Mouse (Mus musculus) hindbrain, embryonic 10.5 days (tissue): ENCODE results near the gene Igsf11. TPM values are rescaled to one million over a fixed set of nuclear protein-coding genes. Genes with fewer than 3 reads are reported as not detected.
A peak's percentile ranks its signal among the peaks of the same experiment; 100 is the strongest.
"Not testable (repeated sequence)": the region's sequence is repeated elsewhere in the genome, so short reads cannot be mapped to it uniquely, and the experiment has no call there.

Source experiments
- DNase-seq: peaks from one replicate; pipeline ENCODE4 v3.0.0-alpha.2; 2017; ENCODE audit warnings: low spot score
- H3K27ac ChIP-seq: fragments of 300-500 bp; sonication (generic); 2 replicates; pipeline ENCODE4 v1.5.1; 2016; ENCODE audit warnings: mild to moderate bottlenecking, moderate library complexity
- H3K27me3 ChIP-seq: fragments of 300-500 bp; sonication (generic); 2 replicates; pipeline ENCODE4 v1.6.1; 2016; ENCODE audit warnings: mild to moderate bottlenecking; ENCODE audit not compliant: poor library complexity, insufficient read depth, severe bottlenecking
- H3K36me3 ChIP-seq: fragments of 300-500 bp; sonication (generic); 2 replicates; pipeline ENCODE4 v1.6.1; 2016; ENCODE audit warnings: mild to moderate bottlenecking, moderate library complexity
- H3K4me1 ChIP-seq: fragments of 300-500 bp; sonication (generic); replicated peaks from 2 replicates; pipeline ENCODE4 v1.6.1; 2016; ENCODE audit warnings: mild to moderate bottlenecking
- H3K4me3 ChIP-seq: fragments of 300-500 bp; sonication (generic); 2 replicates; pipeline ENCODE4 v1.5.1; 2016; ENCODE audit warnings: mild to moderate bottlenecking, moderate library complexity
- H3K9me3 ChIP-seq: fragments of 300-500 bp; sonication (generic); 2 replicates; pipeline ENCODE4 v1.6.1; 2016; ENCODE audit warnings: mild to moderate bottlenecking, moderate library complexity
- WGBS: fragments of 180-500 bp; shearing (Covaris S2); methylation state at CpG from one replicate; pipeline ENCODE4 v1.1.7; 2016; 5-methylcytosine and 5-hydroxymethylcytosine counted together
- polyA plus RNA-seq: library from polyadenylated mRNA; unstranded; fragments of >200 nt; fragmentation: Nextera tagmentation; extraction: Ambion mirVana; gene quantifications from 2 replicates; pipeline ENCODE4 v1.2.1, GENCODE M21; 2016

Igsf11 gene
- polyA plus RNA-seq, 1 experiment from 2014 or later: 3.3 TPM

DNA sequence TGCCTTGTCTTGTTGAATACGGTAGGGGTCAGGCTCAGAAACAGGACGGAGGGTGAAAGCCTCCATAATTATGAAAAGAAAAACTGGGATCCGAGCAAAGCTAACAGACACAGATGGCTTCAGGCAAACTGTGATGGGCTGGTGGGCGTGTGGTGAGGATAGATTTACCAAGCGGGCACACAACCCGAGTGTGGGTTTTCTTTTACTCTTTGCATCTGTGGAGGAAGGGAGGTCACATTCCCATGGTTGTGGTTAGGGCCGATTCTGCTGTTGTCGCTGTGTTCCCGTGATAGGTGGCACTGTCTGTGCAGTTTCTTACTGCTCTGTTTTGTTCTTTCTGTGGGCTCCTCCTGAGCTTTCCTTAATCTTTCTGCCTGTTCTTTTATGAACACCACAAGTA, 70.2 kb downstream of the Igsf11 start:
- 77% methylated on average over 9 of the region's 9 CpGs for WGBS
- no peaks in the 10 kb centered on the region for H3K36me3 ChIP-seq
- DNase-seq: no peak
- H3K27me3 ChIP-seq: no peaks in the 10 kb centered on the region
- H3K4me1 ChIP-seq: peaks cover 23% of the 10 kb centered on the region
- no peak overlapping the region for H3K27ac ChIP-seq
- no peak overlapping the region for H3K4me3 ChIP-seq
- H3K9me3 ChIP-seq: no peaks in the 10 kb centered on the region

DNA sequence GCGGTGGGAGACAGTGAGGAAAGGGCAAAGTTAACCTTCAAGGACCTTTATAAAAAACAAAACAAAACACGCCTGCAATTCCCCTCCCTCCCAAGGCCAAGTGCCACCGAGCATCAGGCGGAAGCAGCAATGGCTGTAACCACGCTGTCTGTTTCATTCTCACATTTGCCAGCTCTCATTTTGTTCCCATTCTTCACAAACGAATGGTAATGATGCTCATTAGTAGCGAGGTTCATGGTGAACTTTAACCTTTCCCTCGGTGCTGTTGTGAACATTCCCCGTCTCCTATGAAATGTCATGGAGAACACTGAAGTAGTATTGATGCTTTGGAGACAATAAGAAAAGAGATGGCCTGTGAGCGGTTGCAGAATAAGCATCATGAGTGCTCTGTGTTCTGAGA, 74.6 kb downstream of the Igsf11 start:
- Histone ChIP-seq H3K27me3 (no peaks in the 10 kb centered on the region), H3K4me3 (no peak overlapping the region), H3K9me3 (no peaks in the 10 kb centered on the region), H3K27ac (no peak overlapping the region), H3K4me1 (peaks cover 14% of the 10 kb centered on the region), H3K36me3 (no peaks in the 10 kb centered on the region)
- 80% methylated on average over 10 of the region's 10 CpGs for WGBS
- DNase-seq: no peak

DNA sequence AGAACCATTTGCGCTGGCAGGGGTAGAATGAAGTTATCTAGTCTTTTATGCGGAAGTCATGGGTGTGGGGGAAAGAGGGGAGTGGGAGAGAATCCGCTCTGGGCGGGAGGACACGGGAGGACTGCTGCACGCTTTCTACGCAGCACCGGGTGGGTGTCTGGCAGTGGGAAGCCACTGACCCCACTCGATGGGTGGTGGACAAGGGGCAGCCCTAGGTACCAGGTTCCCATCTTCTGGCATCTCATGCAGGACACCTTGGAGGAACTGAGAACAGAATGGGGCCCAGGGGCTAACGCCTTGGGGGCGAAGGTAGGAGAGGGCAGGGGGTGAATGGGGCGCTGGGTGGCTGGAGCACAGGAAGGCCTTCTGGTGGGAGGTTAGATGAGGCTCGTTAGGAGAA, 83.7 kb downstream of the Igsf11 start:
- H3K27ac ChIP-seq: peak overlapping the region; percentile 43
- WGBS: 80% methylated on average over 13 of the region's 13 CpGs
- no peaks in the 10 kb centered on the region for H3K9me3 ChIP-seq
- H3K36me3 ChIP-seq: no peaks in the 10 kb centered on the region
- H3K4me3 ChIP-seq: no peak overlapping the region
- H3K4me1 ChIP-seq: peaks cover 25% of the 10 kb centered on the region
- H3K27me3 ChIP-seq: no peaks in the 10 kb centered on the region
- DNase-seq: no peak

DNA sequence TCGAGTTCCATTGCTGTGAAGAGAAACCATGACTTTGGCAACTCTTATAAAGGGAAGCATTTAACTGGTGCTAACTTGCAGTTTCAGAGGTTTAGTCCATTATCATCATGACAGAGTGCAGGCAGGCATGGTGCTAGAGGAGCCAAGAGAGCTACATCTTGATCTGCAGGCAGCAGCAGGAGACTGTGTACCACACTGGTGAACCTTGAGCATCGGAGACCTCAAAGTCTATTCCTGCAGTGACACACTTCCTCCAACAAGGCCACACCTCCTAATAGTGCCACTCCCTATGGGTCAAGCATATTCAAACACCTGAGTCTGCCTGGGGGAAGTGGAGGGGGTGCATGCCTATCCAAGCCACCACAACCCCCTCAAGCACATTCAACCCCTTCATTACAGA, 86.1 kb downstream of the Igsf11 start:
- no peak overlapping the region for H3K4me3 ChIP-seq
- no peaks in the 10 kb centered on the region for H3K36me3 ChIP-seq
- no peak overlapping the region for H3K27ac ChIP-seq
- H3K4me1 ChIP-seq: peaks cover 40% of the 10 kb centered on the region
- 89% methylated on average over 2 of the region's 2 CpGs for WGBS
- no peak for DNase-seq
- H3K9me3 ChIP-seq: no peaks in the 10 kb centered on the region
- H3K27me3 ChIP-seq: no peaks in the 10 kb centered on the region

DNA sequence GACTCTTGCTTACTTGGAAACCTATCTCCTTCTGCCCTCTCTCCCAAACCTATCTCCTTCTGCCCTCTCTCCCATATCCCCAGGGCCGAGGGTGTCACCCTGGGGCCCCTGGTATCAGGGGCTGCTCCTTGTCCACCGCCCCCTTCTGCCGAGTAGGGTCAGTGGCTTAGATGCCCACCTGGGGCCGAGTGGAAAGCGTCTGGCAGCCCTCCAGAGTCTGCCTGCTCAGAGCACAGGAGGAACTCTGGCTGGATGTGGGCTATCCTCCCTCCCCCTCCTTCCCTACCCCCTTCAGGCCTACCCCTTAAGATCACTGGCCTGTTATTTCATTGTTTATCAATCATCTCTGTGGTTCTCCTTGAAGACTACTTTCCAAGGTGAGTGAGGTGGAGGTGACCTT, 88.1 kb downstream of the Igsf11 start:
- 32% methylated on average over 5 of the region's 5 CpGs for WGBS
- Histone ChIP-seq H3K4me3 (no peak overlapping the region), H3K27me3 (no peaks in the 10 kb centered on the region), H3K36me3 (no peaks in the 10 kb centered on the region), H3K4me1 (peaks cover 40% of the 10 kb centered on the region), H3K27ac (0 out of 2 replicates have a peak overlapping the region, but pooled peaks have one; percentile 29), H3K9me3 (no peaks in the 10 kb centered on the region)
- DNase-seq: no peak

DNA sequence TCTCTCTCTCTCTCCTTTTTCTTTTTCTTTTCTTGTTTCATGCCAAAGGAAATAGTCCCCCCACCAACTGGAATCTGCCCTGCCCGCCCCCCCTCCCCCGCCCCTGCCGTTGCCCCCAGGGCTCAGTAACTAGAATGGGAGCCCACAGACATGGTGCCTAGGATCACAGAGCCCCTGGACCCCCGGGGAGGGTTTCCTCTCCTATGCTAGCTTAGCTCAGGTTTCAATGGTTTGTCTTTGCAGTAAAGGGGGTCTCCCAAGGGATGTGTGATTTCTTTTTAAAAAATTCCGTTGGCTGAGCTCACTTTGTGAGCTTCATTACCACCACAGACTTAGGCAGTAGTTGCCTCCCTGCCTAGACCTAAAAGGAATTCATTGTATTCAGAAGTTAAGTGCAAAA, 89.6 kb downstream of the Igsf11 start:
- Histone ChIP-seq H3K4me1 (peaks cover 31% of the 10 kb centered on the region), H3K27ac (no peak overlapping the region), H3K4me3 (no peak overlapping the region), H3K36me3 (no peaks in the 10 kb centered on the region), H3K9me3 (no peaks in the 10 kb centered on the region), H3K27me3 (no peaks in the 10 kb centered on the region)
- WGBS: 12% methylated on average over 5 of the region's 5 CpGs
- DNase-seq: peak; percentile 22

DNA sequence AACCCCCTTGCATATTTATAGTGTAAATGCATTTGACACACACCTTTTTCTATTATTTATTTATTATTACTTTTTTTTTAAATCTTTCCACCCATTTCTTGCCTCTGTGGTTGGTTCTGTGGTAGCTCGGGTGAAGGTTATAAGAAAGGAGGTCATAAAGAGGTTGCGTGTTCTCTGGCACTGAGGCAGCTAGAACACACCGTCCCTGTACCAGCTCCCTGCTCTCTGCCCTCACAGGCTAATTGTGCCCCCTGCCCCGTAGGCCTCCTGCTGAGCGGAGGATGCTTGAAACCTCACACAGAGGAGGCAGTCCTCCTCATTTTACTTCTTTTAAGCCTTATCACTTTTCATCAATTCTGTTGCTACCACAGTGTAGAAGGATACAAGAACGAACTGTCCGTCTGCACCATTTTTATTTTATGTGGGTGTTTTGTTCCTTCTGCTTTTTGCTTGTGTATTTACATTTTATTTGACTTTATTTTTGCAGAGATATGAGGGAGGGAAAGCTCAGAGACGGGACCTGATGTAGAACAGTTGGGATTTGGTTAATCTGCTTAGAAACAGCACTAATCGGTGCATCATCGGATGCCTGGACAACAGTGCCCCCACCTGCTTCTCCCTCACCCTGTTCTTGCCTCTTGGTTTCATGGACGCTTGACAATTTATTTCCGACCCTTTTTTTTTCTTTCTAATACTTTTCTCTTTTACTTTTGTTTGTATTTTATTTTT, 90.2 kb downstream of the Igsf11 start:
- Histone ChIP-seq H3K27me3 (no peaks in the 10 kb centered on the region), H3K4me1 (peaks cover 31% of the 10 kb centered on the region), H3K36me3 (no peaks in the 10 kb centered on the region), H3K27ac (no peak overlapping the region), H3K9me3 (no peaks in the 10 kb centered on the region), H3K4me3 (no peak overlapping the region)
- DNase-seq: no peak
- WGBS: 28% methylated on average over 12 of the region's 12 CpGs

DNA sequence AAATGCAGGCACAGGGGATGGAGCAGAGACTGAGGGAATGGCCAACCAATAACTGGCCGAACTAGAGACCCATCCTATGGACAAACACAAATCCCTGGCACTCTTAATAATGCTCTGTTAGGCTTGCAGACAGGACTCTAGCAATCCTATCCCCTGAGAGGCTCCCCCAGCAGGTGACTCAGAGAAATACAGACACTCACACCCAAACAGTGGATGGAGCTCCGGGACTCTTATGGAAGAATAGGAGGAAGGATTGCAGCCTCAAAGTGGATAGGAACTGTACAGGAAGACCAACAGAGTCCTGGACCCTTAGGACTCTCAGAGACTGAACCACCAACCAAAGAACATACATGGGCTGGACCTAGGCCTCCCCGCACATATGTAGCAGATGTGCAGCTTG, 91.4 kb downstream of the Igsf11 start:
- H3K27me3 ChIP-seq, H3K9me3 ChIP-seq, H3K27ac ChIP-seq, DNase-seq, H3K36me3 ChIP-seq, H3K4me3 ChIP-seq: not testable (repeated sequence)
- 76% methylated on average over 3 of the region's 3 CpGs for WGBS
- H3K4me1 ChIP-seq: peaks cover 31% of the 10 kb centered on the region

DNA sequence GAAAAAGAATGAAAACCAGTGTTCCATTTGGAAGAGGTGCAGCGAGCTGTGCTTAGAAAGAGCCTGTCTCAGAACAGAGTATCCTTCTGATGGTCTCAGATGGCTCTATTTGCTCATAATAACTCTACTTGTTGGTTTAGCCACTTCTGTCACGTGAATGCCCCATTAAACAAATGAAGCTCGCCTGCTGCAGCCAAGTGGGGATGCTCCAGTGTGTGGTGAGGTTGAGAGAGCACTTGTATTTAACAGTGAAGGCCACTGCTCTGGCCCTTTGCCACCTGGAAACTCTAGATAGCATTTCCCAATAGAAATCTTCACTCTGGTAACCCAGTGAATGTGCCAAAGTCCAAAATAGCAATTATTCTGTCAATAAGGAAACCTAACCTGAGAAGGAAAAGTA, 92.9 kb downstream of the Igsf11 start:
- no peaks in the 10 kb centered on the region for H3K36me3 ChIP-seq
- no peaks in the 10 kb centered on the region for H3K9me3 ChIP-seq

DNA sequence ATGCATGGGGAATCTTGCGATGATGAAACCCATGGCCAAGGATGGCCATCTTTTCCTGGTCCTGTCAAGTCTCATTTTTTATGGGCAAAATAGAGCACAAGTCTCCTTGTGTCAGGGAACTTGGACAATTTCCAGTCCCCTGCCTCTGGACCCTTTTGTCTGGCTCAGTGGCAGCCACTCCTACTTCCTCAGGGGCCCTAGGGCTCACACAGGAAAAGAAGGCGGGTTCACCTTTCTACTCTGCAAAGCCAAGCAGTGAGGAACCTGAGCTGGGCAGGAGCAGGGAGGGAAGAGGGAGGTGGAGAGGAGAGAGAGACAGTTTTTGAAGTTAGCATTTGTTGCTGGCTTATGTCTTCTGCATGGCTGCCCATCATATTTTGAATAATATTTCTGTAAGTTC, 93.9 kb downstream of the Igsf11 start:
- no peak for DNase-seq

More for the DNA sequence above, 92.9 kb downstream of the Igsf11 start:
- no peak overlapping the region for H3K27ac ChIP-seq
- WGBS: 60% methylated on average over 3 of the region's 3 CpGs
- H3K27me3 ChIP-seq: no peaks in the 10 kb centered on the region
- H3K4me1 ChIP-seq: peaks cover 28% of the 10 kb centered on the region
- H3K4me3 ChIP-seq: no peak overlapping the region
- DNase-seq: no peak

DNA sequence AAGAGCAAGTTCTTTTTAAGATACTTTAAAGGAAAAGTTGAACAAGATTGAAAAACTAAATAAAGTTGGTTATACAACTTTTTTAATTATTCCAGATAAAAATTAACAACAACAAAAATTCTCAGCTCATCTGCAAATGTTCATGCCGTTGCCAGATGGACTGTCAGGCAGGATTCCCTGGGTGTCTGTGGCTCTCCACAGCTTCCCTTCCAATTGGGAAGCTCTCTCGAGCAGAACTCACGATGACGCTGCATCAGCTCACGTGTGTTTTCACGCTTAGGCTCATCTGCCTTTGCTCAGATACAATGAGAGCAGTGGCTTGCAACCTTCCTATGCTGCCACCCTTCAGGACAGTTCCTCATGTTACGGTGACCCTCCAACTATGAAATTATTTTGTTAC, 101.2 kb downstream of the Igsf11 start:
- 91% methylated on average over 7 of the region's 7 CpGs for WGBS
- no peak for DNase-seq
- H3K36me3 ChIP-seq: no peaks in the 10 kb centered on the region

More for the DNA sequence above, 93.9 kb downstream of the Igsf11 start:
- H3K9me3 ChIP-seq: no peaks in the 10 kb centered on the region
- H3K27me3 ChIP-seq: no peaks in the 10 kb centered on the region
- no peak overlapping the region for H3K4me3 ChIP-seq
- no peak overlapping the region for H3K27ac ChIP-seq
- no peaks in the 10 kb centered on the region for H3K36me3 ChIP-seq
- WGBS: 68% methylated on average over 2 of the region's 2 CpGs
- peaks cover 19% of the 10 kb centered on the region for H3K4me1 ChIP-seq

DNA sequence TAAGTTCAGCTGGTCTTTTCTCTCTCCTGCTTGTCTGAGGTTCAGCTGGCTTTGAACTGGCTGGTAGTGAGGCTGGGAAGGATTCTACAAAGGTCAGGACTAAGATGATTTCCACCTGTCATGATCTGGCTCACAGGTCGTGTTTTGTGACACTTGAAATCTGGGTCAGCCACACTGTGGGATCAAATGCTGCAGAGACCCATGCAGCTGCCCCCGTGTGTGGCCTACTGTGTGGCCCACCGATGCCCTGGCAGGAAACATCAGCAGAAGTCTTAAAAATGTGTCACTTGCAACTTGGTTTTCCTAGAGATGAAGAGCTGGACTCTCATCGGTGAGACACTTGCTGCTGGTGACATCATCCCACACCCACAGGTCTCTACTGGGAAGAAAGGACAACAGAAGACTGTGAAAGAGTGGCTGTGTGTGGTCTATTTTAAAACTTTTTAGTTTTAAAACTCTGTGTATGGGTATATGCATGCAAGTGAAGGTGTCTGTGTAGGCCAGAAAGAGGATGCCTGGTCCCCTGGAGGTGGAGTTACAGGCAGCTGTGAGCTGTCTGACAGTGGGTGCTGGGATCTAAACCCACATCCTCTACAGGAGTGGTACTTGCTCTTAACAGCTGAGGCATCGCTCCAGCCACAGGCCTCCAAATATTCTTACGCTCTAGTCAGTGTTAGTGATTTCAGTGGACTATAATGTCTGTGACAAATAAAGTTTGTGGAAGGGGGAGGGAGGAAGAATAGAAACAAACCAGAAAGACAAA, 106.2 kb downstream of the Igsf11 start:
- no peak for DNase-seq
- H3K9me3 ChIP-seq: no peaks in the 10 kb centered on the region
- H3K27ac ChIP-seq: no peak overlapping the region
- no peak overlapping the region for H3K4me3 ChIP-seq
- H3K4me1 ChIP-seq: peaks cover 7% of the 10 kb centered on the region; the same call in 1 of the 2 replicates
- H3K27me3 ChIP-seq: no peaks in the 10 kb centered on the region
- no peaks in the 10 kb centered on the region for H3K36me3 ChIP-seq
- 81% methylated on average over 6 of the region's 6 CpGs for WGBS

More for the DNA sequence above, 101.2 kb downstream of the Igsf11 start:
- no peak overlapping the region for H3K27ac ChIP-seq
- peaks cover 3% of the 10 kb centered on the region; the same call in 1 of the 2 replicates for H3K4me1 ChIP-seq
- H3K9me3 ChIP-seq: no peaks in the 10 kb centered on the region
- no peak overlapping the region for H3K4me3 ChIP-seq
- no peaks in the 10 kb centered on the region for H3K27me3 ChIP-seq

DNA sequence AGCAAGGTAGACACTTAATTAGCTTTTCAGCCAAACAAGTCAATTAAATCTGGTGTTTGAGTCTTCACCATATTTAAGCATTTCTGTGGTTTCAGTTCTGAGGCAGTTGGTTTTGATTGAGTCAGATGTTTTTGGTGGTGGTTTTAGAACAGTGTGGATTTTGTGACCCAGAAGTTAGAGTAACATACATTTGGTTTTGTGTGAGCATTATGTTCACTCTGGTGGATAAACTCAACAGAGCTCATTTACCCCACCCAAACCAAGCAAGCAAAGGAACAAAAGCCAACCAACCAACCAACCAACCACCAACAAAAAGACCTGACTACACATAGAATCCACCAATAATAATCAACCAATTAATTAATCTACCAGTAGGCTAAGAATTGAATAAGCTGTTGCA, 106.8 kb downstream of the Igsf11 start:
- no peaks in the 10 kb centered on the region for H3K27me3 ChIP-seq
- H3K4me1 ChIP-seq: peaks cover 7% of the 10 kb centered on the region; the same call in 1 of the 2 replicates
- DNase-seq: no peak
- no peak overlapping the region for H3K4me3 ChIP-seq
- H3K27ac ChIP-seq: no peak overlapping the region
- H3K36me3 ChIP-seq: no peaks in the 10 kb centered on the region
- no peaks in the 10 kb centered on the region for H3K9me3 ChIP-seq
